Mouse (Mus musculus) adrenal gland, postnatal 10 days (tissue): Measurements from ENCODE around the gene Brd3. TPM values are rescaled to one million over a fixed set of nuclear protein-coding genes. Genes with fewer than 3 reads are reported as not detected.

Source experiments
- DNase-seq: peaks from one replicate; pipeline ENCODE4 v3.0.0; 2021; ENCODE audit warnings: mixed read lengths
- microRNA-seq: library from miRNA; unstranded; fragments of <30 nt; microRNA quantifications from one replicate; pipeline ENCODE4 v1.2.0, GENCODE M21; 2021
- total RNA-seq, 2 experiments: library from RNA; stranded (reverse); gene quantifications; 2 replicates each; pipeline ENCODE4 v1.2.3; 2021

The Brd3 gene
- total RNA-seq, 2 experiments from 2014 or later: 83.9 to 89.7 TPM

GRCm38 (mm10) chr2:27396656-27397440 lies 110.6 kb downstream of the Brd3 start:
- DNase-seq: no peak

Small RNAs within 50 kb of the gene (microRNA-seq; reads per million reads assigned to microRNA genes)
- gene Gm24049: not detected
- not detected for gene Mir7578

Other genes with a start within 250 kb of the Brd3 start
- 10 to 100 TPM; 21.5 to 29.6 TPM for gene Vav2, start 80.6 kb downstream of the Brd3 start, total RNA-seq
- 1 to 10 TPM; 4.8 to 5.7 TPM for gene Brd3os, start 65.3 kb downstream of the Brd3 start, total RNA-seq
- gene Wdr5, start 7.5 kb upstream of the Brd3 start, total RNA-seq: 10 to 100 TPM; 35.2 to 38.3 TPM
- 10 to 100 TPM; 49.3 to 75.6 TPM for gene Rxra, start 168.8 kb upstream of the Brd3 start, total RNA-seq